Mouse (Mus musculus) hematopoietic stem cell, adult 5-6 weeks (primary cell): ENCODE measurements around the gene Sfrp4. TPM values are rescaled to one million over a fixed set of nuclear protein-coding genes. Genes with fewer than 3 reads are reported as not detected.

Source experiments
- ATAC-seq, 2 experiments: fragments of 125-278 bp in 1 of 2; replicated peaks in 1 of 2; 2 replicates each; pipeline ENCODE4 v1.8.0; 2016 to 2017; ENCODE audit warnings: inconsistent platforms in 2 of 2, mild to moderate bottlenecking in 2 of 2, moderate number of reproducible peaks in 2 of 2, low read depth in 1 of 2, moderate TSS enrichment in 1 of 2; ENCODE audit not compliant: low FRiP score in 2 of 2, poor library complexity in 2 of 2, severe bottlenecking in 2 of 2, insufficient read depth in 1 of 2, low TSS enrichment in 1 of 2
- total RNA-seq: library from RNA; stranded (forward); fragments of 172-1452, 232-1000 nt; gene quantifications from 2 replicates; pipeline ENCODE4 v1.2.3, GENCODE M21; 2017

Sfrp4 gene
- total RNA-seq, 1 experiment from 2014 or later, result 1.5 TPM

DNA sequence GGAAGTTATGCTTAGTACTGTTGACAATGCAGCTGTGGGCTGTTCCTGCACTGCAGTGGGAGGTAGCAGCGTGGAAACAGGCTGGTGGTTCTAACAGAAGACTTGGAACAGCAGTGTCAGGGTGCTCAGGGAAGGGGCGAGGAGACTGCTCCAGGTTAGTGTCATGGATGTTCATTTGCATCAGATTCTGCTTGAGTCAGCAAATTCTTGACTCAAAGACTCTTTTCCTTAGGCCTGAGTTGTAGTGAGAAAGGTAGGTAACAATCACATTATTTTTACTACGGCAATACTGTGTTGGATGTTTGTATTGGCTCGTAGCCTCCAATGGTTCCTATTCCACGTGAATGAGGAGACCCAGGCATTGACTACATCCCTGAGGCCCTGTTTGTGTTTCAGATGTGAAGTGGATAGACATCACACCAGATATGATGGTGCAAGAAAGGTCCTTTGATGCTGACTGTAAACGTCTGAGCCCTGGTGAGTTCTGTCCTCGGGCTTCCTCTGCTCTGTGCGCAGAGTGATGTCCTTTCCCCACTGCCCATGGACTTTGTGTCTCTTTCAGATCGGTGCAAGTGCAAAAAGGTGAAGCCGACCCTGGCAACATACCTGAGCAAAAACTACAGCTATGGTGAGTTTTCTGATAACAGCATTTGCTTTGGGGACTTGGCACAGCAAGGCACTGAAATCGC lies 1.9 kb downstream of the Sfrp4 start:
- ATAC-seq, result no peak

DNA sequence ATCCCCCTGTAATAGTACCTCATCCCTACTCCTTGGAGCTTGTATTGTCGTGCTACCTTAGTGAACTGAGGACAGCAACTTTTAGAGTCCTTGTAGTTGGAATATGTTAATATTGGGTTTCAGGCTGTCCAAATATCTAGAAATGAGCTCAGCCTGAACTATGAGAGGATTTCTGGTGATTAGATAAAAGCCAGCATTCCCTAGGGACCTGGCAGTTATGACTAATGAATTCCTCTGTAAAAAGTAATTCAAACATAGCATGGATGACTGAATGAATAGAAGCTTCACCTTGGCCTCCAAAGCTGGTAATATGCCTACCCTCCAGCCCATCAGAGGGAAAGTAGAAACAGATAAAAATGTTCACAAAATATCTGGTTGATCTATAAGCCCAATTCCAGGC lies 3.6 kb downstream of the Sfrp4 start:
- no peak for ATAC-seq

DNA sequence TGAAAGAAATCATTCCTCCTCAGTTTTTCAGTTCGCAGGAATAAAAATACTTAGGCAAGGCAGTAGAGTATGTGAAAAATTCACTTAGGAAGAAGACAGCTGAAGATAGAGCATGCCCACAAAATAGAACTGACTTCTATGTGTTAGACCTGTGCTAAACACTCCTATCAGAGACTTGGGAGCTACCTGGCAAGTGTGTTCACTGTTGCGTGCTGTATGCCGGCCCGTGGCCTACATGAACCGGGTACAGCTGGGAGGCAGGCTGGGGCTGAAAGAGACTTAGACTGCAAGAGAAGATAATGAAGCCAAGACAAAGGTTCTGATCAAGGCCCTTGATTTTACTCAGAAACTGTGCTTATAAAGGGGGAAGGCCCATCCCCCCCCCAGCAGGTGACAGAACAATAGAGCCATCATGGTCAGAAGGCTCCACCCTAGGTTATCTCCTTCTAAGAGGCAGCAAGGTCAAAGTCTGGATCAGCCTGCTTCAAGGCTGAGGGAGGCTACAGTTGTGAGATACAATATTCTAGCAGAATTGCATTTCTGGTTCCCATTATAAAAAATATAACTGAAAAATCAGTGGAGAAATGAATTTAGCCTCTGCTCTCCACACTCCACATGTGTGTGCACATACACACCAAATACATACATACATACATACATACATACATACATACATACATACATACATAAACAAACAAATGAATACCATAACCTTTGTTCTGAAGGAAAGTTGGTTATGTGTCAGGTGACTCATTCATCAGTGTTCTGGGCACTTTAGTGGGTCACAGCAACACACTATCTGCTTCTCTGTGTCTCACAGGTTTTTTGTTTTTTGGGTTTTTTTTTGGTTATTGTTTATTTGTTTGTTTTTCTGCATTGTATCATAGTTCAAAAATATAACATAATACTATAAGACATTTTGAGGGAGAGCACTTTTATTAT lies 8.1 kb downstream of the Sfrp4 start:
- ATAC-seq, result no peak

DNA sequence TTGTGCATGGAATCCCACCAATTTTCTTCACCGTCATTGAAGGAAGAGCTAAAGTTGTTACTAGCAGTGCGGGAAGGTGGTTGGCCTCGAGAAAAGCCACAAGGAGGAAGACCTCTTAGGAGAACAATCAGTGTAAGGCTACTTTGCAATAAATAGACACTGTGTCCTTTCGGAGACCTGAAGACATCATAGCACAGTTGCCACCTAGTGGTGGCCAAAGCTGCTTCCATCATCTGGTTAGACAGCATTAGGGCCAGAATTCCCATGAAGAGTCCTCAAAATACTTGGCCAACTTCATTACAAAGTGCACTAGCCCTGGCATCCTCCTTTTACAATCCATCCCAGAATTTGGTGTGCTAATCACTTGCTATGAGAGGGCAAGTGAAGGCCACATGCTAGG lies 13.2 kb downstream of the Sfrp4 start:
- ATAC-seq, result no peak

DNA sequence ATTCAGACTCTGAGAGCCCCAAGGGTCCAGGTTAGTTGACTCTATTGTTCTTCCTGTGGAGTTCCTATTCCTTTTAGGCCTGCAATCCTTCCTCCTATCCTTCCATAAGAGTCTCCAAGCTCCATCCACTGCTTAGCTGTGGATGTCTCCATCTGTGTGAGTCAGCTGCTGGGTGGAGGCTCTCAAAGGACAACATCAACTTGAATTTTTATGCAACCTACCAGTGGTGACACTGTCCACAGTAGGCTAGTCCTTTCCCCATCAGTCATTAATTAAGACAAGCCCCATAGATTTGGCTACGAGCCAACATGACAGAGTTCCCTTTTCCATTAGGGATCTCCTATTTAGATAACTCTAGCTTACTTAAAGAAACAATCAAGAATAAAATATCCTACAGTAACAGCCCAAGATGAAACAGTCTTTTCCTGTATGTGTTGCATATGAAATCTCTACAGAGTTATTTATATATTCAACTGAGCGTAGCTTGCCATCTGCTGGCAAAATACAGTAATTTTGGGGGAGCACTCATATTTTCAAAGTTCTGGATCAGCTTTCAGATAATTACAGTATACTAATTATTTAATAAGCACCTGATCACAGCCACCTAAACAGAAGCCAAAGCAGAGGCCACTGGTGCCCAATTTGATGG lies 17.4 kb downstream of the Sfrp4 start:
- ATAC-seq, result no peak

DNA sequence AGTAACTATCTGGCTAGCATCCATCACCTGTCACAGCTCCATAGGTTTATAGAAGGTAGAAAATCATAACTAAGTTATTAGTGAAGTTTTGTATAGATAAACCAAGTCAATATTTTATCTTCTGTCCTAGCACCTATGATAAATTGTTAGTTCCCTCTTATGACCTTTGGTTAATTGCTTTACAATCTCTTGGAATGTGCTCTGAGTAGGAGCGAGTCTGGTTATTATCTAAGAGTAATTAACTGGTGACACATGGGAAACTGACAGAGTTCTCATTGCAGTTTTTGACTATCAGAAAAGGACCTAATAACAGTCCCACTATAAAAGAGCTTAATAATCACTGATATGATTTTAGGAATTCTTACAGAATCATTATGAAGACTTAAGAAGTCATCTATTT lies 20.6 kb downstream of the Sfrp4 start:
- no peak for ATAC-seq

DNA sequence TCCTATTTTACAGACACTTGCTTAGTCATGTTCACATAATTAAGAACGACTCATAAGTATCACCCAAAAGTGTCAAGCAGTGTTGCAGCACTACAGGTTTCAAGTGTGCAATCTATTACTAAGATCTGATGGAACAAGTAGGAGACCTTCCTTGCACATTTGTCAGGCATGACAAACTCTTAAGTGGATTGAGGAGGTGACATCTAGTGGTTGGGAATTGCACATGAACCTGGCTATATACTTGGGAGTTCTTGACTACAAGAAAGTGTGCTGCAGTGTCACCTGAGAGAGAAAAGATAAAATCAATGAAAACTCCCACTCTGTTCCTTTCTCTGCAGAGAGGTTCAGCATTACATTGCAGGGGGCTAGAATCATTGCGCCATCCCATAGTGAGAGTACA lies 21.3 kb downstream of the Sfrp4 start:
- no peak for ATAC-seq

DNA sequence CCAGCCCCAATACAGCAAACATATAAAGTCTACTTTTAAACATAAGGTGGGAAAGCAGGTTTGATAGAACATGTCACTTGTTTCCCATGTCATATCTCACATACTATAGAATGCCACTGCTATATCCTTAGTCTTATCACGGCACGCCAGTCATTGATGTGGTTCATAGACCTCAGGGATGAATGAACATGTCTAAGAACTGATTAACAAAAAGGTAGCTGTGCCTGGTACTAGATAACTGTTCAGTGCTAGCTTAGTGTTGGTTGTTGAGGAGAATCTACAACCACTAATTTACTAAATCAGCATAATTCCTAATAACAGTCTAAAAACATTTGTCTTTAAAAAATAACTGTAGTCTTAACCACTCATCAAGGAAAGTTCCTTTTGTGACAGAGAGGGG lies 26.9 kb downstream of the Sfrp4 start:
- ATAC-seq, result peak in 1 of 2 experiments; percentile 36; a peak in 1 of 4 replicates

DNA sequence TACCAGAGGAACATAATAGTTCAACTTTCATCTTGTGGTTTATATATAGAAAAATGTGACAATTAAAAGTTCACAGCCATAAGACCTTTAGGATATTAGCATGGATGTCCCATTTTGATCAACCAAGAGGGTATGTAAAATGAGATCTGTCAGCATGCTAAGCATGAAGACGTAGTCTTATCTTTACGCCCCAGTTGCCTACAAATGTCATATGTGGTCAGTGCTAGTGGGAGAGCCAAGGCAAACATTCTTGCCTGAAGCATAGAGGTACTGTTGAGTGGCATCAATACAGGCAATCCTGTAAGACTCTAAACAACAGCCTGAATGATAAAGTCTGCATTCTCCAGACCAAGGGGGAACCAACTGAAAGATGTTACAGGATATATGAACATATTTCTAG lies 29.5 kb downstream of the Sfrp4 start:
- no peak for ATAC-seq

DNA sequence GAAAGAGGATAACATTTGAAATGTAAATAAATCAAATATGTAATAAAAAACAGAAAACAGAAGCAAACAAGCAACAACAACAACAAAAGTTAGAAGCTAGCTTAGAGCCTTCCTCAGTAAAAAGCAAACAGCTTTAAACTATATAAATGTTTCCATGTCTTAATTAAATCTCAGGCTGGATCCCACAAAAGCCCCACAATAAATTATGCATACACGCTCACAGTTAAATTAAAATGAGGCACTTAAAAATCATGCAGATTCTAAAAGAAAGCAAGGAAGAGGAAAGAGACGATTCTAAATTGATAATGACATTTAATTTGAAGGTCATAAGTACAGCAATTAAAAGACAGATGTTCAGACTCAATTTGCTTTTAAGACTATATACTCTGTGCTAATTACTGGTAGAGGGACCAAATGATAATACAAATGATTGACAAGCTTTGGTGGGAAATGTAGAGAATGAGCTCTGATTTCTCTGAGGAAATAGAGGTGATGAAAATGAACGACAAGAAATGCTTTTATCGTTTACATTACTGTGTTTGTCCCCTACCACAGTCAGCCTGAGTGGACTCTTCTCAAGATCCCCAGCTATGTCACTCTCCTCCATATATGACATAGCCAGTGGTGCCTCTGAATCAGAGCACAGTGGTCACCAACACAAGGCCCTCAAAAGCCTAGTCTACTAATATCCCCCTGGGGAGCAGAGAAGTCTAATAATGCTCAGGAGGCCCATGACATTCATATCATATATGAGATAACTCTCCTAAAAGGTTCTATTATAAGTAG lies 45.6 kb downstream of the Sfrp4 start:
- ATAC-seq, result no peak

DNA sequence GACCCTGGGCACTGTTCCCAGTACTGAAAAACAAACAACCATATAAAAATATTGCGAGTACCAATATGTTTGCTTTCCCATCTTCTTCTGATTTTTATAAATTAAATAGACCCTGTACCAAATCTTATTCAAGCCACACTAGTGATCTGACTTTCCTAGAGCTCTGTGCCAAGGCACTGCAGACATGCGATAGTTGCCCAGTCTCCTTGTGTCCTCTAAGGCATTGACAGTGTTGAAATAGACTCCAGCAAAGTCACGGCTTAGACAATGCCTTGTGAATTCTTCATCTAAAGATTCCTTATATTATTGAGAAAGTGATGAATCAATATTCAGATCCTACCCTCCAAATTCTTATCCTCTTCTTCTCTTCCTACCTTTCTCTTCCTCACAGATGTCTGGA lies 51.1 kb downstream of the Sfrp4 start:
- ATAC-seq, result no peak

DNA sequence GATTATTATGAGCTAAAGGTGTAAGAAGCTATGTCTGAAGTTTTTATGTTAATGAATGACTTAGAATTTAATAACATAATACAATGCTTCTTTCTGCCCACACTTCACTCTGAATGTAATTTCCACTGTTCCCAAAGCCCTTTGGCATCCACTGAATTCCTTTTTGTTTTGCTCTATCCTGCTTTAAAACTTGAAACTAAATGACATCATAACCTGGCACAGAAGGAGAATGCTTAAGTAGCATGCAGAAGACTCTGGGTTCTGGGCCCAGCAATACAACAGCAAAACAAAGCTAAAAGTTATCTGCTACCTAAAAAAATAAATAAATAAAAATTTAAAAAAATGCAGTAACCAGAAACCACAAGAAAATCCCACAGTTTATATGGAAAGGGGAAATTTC lies 51.7 kb downstream of the Sfrp4 start:
- no peak for ATAC-seq

Other genes starting within 250 kb of the Sfrp4 start
- gene Stard3nl, start 227.3 kb upstream of the Sfrp4 start, total RNA-seq, result 22.5 and 23.4 TPM in 2 replicates
- gene Epdr1, start 3.2 kb upstream of the Sfrp4 start, total RNA-seq, result 3.1 and 19.3 TPM in 2 replicates
- not detected in 2 replicates for gene Nme8, start 74.7 kb downstream of the Sfrp4 start, total RNA-seq
- gene Gpr141, start 201.2 kb downstream of the Sfrp4 start, total RNA-seq, result 5.3 and 14.3 TPM in 2 replicates